Mouse (Mus musculus): ENCODE data around the gene Morc4.

DNA sequence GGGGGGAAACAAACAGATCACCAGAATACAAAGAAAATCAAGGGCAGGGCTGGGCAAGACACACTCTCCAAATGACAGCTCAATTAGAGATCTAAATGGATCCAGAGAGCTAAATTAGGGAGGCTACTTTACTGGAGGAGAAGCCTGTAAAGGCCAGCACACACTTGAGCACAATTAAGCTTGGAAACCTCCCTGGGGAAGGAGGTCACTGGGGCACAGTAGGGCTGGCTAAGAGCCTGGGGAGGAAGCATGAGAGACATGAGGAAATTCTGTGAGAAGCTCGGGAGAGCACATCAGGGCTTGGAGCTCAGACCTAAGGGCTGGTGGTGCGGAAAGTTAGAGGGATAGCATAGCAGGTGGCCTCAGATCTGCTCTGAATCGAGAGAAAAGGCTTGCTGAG is 6.5 kb upstream of the Morc4 start:
- TF ChIP-seq CTCF (IDR thresholded peaks at IDR 0.05; ENCODE audit: low read depth), result no peak
- no peak for TF ChIP-seq EP300 (IDR thresholded peaks at IDR 0.05; ENCODE audit: low read depth)

Measured in heart, postnatal 0 days (tissue).